Mouse (Mus musculus): Measurements from ENCODE around the gene Cstf1. TPM values are rescaled to one million over a fixed set of nuclear protein-coding genes. Genes with fewer than 3 reads are reported as not detected.

Cstf1 gene
- 56.0 and 57.2 TPM in 2 replicates for polyA plus RNA-seq (2016; fragmentation: Nextera tagmentation; extraction: Ambion mirVana)

DNA sequence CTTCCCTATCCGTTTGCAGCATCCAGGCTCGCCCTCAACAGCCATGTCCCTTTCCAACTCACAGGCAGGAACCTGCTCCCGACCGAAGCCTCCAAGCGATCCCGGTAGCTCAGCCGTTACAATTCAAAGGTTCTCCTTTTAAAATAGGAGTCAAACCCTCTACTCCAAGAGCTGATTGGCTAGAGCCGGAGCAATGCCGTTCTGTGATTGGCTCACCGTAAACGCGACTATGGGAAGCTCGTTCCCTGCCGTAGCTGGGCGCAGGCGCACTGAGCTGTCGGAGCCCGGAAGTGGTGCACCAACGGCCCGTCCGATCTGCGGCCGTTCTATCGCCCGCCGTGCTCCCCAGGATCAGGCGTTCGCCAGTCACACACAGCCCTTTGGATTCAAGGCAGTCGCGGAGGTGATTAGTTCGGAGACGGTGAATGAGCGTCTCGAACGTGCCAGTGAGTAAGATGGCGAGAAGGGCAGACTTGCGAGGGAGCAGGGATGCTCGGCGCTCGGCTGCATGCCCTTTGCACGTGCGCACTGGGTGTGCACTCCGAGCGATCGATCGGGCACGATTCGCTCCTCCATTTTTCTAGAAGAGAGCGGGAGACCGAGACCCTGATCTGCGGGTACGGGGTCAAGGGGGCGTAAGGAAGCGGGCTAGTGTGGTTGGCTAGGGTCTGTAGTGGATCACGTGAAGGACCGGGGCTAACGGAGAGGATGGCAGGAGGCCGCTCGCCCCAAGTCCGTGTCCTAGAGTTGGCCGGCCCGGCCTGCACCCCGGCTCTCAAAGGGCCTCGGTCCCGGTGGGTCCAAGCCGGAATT, at the start of gene Cstf1, which contains the start of gene Aurka:
Gene Cstf1 (plus strand): TSS at position 271 of the 813 bp plus-strand sequence.
Gene Aurka (minus strand): TSS at position 125 of the 813 bp plus-strand sequence.
- Histone ChIP-seq H3K36me3 (replicated peaks) (peaks cover 67% of the 10 kb centered on the region), H3K27ac (peak within 1 kb of the TSS; percentile 99), H3K4me3 (peak within 1 kb of the TSS; percentile 96), H3K4me1 (peaks cover 44% of the 10 kb centered on the region), H3K9me3 (no peaks in the 10 kb centered on the region), H3K27me3 (ENCODE audit: poor library complexity, severe bottlenecking) (no peaks in the 10 kb centered on the region)
- DNase-seq (ENCODE audit: extremely low spot score, low spot score), result peak; percentile 96
- under 1% methylated on average over 66 of the region's 66 CpGs for WGBS

DNA sequence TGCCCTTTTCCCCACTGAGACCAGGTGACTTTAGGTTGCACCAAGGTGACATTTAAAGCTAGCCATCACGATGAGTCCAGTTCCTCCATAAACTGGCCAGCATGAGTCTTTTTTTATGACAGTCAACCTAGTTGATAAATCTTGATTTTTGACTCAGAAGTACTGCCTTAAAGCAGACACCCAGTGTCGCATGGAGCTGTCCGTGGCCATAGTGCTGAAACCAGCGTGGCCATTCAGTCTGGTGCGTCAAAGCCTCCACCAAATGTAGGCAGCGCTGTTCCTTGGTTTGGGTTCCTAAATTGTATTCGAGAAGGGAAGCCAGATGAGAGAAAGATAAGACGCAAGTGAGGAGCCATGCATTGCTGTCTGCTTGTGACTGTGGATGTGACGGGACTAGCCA, 49.6 kb upstream of the Cstf1 start:
- Histone ChIP-seq H3K4me1 (no peaks in the 10 kb centered on the region), H3K27me3 (ENCODE audit: poor library complexity, severe bottlenecking) (no peaks in the 10 kb centered on the region), H3K36me3 (replicated peaks) (no peaks in the 10 kb centered on the region), H3K9me3 (no peaks in the 10 kb centered on the region), H3K4me3 (no peak overlapping the region), H3K27ac (no peak overlapping the region)
- peak; percentile 63 for DNase-seq (ENCODE audit: extremely low spot score, low spot score)
- WGBS, result 22% methylated on average over 9 of the region's 9 CpGs

DNA sequence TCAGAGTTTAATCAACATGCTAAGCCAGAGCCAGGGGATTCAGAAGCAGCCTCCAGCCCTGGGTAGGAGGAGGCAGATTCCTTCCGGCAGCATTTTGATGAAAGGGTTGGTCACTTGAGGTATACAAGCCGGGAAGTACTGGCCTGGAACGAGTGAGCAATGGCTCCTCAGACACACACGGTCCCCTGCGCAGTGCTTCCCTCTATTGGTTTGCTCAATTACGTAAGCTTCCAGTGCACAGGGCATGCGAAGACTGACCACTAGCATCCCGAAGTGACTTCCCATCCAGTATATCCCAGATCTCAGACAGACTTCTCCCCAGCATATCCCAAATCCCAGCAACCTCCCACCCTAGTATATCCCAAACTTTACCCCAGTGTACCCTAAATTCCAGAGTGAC, 42.2 kb upstream of the Cstf1 start:
- Histone ChIP-seq H3K27me3 (ENCODE audit: poor library complexity, severe bottlenecking) (peaks cover 31% of the 10 kb centered on the region), H3K9me3 (no peaks in the 10 kb centered on the region), H3K27ac (no peak overlapping the region), H3K4me1 (peaks cover 4% of the 10 kb centered on the region; the same call in 1 of the 2 replicates), H3K4me3 (no peak overlapping the region), H3K36me3 (replicated peaks) (no peaks in the 10 kb centered on the region)
- 52% methylated on average over 8 of the region's 8 CpGs for WGBS
- DNase-seq (ENCODE audit: extremely low spot score, low spot score), result no peak

DNA sequence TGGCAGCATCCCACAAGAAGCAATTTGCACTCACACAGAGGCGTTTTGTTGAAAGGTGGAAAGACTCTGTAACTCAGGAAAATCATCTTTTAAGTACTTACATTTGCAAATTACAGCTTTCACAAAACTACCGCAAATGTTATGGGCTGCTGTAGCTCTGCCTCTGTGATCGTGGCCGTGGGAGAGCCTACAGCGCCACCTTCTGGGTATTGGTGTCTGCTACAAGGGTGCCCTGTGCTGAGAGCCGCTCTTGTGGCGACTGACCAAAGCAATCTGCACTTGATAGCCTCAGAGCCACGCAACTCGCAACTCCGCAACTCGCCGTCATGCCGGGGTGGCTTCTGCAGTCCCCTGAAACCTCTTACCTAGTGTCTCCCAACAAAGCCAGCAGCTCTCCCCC, 41.3 kb upstream of the Cstf1 start:
- H3K27ac ChIP-seq, result no peak overlapping the region
- peaks cover 31% of the 10 kb centered on the region for H3K27me3 ChIP-seq (ENCODE audit: poor library complexity, severe bottlenecking)
- DNase-seq (ENCODE audit: extremely low spot score, low spot score), result peak; percentile 78
- peaks cover 8% of the 10 kb centered on the region for H3K4me1 ChIP-seq
- WGBS, result 7% methylated on average over 13 of the region's 13 CpGs
- H3K36me3 ChIP-seq (replicated peaks), result no peaks in the 10 kb centered on the region
- H3K4me3 ChIP-seq, result peak overlapping the region; percentile 26; the same call in 1 of the 2 replicates
- no peaks in the 10 kb centered on the region for H3K9me3 ChIP-seq

DNA sequence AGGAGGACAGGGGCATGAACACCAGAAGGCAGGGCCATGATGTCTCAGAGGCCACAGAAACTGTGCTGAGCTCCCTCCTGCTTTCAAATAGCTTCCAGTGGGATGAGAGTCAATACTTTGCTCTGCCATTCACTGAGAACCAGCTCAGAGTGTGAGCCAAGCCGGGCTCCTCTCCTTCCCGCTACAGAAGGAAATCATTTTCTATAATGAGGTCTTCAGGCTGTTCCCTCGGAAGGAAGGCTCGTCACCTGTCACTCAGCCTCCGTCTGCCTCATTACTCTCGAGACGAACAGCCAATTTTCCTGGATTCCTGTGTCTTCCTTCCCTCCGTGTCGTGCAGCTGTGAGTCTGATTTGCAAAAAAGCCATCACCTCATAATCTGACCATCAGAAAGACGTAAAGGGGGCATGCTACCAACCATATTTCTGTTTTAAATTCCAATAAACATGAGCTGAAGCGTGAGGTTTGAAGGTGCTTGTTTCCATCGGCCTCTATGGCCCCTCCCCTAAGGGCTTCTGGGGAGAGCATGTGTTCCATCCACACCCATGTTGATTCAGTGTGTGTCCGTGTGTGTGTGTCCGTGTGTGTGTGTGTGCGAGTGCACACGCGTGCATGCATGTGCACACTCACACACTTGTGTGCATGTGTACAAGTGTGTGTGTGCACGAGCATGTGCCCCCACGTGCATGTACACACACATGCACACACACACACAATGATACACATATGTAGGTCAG, 32.1 kb upstream of the Cstf1 start:
- DNase-seq (ENCODE audit: extremely low spot score, low spot score), result no peak
- Histone ChIP-seq H3K36me3 (replicated peaks) (no peaks in the 10 kb centered on the region), H3K4me3 (no peak overlapping the region), H3K27me3 (ENCODE audit: poor library complexity, severe bottlenecking) (no peaks in the 10 kb centered on the region), H3K27ac (no peak overlapping the region), H3K9me3 (0 out of 2 replicates have a peak, but pooled peaks cover 3% of the 10 kb centered on the region), H3K4me1 (peaks cover 31% of the 10 kb centered on the region)
- WGBS, result 83% methylated on average over 19 of the region's 19 CpGs

DNA sequence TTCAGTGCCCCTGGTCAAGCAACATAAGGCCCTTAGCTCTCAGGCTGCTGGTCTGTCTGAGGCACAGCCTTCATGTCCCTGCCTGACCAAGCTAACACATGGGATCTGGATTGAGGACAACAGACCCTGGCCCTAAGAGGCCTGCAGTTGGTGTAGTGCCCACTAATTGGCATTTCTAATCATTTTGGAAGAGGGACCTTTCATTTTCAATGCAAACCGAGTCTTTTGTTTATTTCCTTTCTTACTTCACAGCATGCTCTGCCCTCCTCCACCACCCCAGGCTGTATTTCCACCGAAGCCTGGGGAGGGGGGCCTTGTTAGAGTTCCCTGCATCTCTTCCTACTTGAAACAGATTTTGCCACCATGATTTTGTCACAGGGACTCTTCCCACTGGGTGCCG, 29.5 kb upstream of the Cstf1 start:
- H3K9me3 ChIP-seq, result 0 out of 2 replicates have a peak, but pooled peaks cover 3% of the 10 kb centered on the region
- H3K4me3 ChIP-seq, result no peak overlapping the region
- H3K27ac ChIP-seq, result peak overlapping the region; percentile 66; the same call in 1 of the 2 replicates
- H3K27me3 ChIP-seq (ENCODE audit: poor library complexity, severe bottlenecking), result no peaks in the 10 kb centered on the region
- H3K4me1 ChIP-seq, result peaks cover 44% of the 10 kb centered on the region
- no peaks in the 10 kb centered on the region for H3K36me3 ChIP-seq (replicated peaks)
- WGBS, result 33% methylated on average over 3 of the region's 3 CpGs
- no peak for DNase-seq (ENCODE audit: extremely low spot score, low spot score)

DNA sequence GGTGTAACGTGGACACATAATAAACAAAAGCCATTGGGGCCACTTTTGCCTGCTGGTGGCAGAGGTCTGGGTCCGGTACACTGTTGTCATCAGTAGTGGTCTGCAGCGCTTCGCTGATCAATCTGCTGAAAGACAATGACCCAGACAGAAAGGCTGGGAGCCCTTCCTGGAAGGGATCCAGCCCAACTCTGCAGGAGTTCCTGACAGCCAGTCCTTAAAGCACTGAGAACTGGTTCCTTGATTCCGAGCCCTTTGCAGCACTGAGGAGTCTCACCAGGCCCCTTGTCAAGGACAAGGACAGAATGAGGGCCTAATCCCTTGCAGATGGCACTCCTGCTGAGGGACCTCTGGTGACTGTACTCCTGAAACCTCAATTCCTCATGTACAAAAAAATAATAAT, 28.9 kb upstream of the Cstf1 start:
- WGBS, result 37% methylated on average over 5 of the region's 5 CpGs
- Histone ChIP-seq H3K36me3 (replicated peaks) (no peaks in the 10 kb centered on the region), H3K9me3 (0 out of 2 replicates have a peak, but pooled peaks cover 2% of the 10 kb centered on the region), H3K27ac (peak overlapping the region; percentile 66; the same call in 1 of the 2 replicates), H3K27me3 (ENCODE audit: poor library complexity, severe bottlenecking) (peaks cover 2% of the 10 kb centered on the region), H3K4me1 (peaks cover 49% of the 10 kb centered on the region), H3K4me3 (no peak overlapping the region)
- no peak for DNase-seq (ENCODE audit: extremely low spot score, low spot score)

DNA sequence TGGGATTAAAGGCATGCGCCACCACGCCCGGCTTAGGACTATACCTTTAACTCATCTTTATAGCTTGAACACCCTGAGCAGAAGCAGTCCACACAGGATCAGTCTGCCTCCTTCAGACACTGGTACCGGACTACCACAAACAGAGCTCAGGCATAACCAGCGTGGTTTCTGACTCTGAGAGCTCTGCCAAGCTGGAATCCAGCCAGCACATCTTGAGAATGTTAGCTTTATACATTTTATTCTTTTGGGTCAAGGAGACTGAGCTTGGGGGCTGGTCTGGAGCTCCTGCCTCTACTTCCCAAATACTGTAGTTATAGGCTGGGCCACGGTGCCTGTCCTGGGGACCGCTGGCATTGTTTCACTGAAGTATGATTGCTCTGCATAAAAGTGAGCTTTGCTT, 26.7 kb upstream of the Cstf1 start:
- WGBS, result 94% methylated on average over 7 of the region's 7 CpGs
- H3K36me3 ChIP-seq (replicated peaks), result no peaks in the 10 kb centered on the region
- no peak overlapping the region for H3K4me3 ChIP-seq
- H3K27ac ChIP-seq, result no peak overlapping the region
- H3K27me3 ChIP-seq (ENCODE audit: poor library complexity, severe bottlenecking), result peaks cover 12% of the 10 kb centered on the region
- no peak for DNase-seq (ENCODE audit: extremely low spot score, low spot score)
- peaks cover 50% of the 10 kb centered on the region for H3K4me1 ChIP-seq
- H3K9me3 ChIP-seq, result no peaks in the 10 kb centered on the region

DNA sequence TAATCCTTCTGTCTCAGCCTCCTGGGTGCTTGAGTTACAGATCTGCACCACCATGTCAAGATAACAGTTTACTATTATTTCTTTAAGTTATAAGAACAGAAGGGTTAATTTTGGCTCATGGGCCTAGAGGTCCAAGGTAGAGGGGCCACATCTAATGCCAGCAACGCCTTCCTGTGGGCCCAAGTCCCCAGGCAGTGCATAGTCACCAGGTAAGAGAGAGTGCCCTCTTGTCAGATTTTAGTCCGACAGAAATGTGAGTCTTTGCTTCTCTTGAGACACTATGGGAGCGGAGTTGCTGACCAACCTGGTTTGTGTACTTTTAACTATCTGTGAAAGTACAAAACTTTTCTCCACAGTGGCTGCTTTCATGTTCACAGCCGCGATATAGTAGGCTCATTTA, 25.8 kb upstream of the Cstf1 start:
- Histone ChIP-seq H3K27me3 (ENCODE audit: poor library complexity, severe bottlenecking) (peaks cover 12% of the 10 kb centered on the region), H3K4me3 (peak overlapping the region; percentile 82), H3K27ac (peak overlapping the region; percentile 86), H3K9me3 (no peaks in the 10 kb centered on the region), H3K36me3 (replicated peaks) (no peaks in the 10 kb centered on the region), H3K4me1 (peaks cover 54% of the 10 kb centered on the region)
- WGBS, result 39% methylated on average over 5 of the region's 5 CpGs
- no peak for DNase-seq (ENCODE audit: extremely low spot score, low spot score)

DNA sequence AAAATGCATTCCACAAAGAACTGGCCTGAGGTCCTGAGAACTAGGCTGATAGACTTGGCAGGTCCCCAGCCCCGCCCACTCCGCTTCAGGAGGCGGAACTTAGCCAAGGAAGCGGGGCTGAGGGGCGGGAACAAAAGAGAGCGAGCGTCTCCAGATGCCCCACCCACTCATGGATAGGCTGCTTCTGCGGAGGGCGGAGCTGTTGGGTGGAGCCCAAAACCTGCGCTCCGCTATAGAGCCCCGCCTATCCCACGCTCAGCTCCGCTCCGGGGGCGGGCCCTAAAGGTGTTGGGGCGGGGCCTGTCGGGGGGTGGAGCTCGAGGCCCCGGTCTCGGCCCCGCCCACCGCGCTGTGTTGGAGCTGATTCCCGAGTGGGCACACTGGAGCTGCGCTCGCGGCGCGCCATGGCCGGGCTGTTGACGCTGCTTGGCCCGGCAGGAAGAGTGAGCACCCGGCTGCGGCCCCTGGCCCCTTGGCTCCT, 25.2 kb upstream of the Cstf1 start, which contains the start of gene Fam210b:
Gene Fam210b (plus strand): TSS at position 308 of the 481 bp plus-strand sequence.
- peak within 1 kb of the TSS; percentile 82 for H3K4me3 ChIP-seq
- WGBS, result under 1% methylated on average over 35 of the region's 35 CpGs
- no peaks in the 10 kb centered on the region for H3K9me3 ChIP-seq
- no peaks in the 10 kb centered on the region for H3K36me3 ChIP-seq (replicated peaks)
- H3K4me1 ChIP-seq, result peaks cover 54% of the 10 kb centered on the region
- DNase-seq (ENCODE audit: extremely low spot score, low spot score), result peak; percentile 95
- peak within 1 kb of the TSS; percentile 86 for H3K27ac ChIP-seq
- H3K27me3 ChIP-seq (ENCODE audit: poor library complexity, severe bottlenecking), result peaks cover 12% of the 10 kb centered on the region

DNA sequence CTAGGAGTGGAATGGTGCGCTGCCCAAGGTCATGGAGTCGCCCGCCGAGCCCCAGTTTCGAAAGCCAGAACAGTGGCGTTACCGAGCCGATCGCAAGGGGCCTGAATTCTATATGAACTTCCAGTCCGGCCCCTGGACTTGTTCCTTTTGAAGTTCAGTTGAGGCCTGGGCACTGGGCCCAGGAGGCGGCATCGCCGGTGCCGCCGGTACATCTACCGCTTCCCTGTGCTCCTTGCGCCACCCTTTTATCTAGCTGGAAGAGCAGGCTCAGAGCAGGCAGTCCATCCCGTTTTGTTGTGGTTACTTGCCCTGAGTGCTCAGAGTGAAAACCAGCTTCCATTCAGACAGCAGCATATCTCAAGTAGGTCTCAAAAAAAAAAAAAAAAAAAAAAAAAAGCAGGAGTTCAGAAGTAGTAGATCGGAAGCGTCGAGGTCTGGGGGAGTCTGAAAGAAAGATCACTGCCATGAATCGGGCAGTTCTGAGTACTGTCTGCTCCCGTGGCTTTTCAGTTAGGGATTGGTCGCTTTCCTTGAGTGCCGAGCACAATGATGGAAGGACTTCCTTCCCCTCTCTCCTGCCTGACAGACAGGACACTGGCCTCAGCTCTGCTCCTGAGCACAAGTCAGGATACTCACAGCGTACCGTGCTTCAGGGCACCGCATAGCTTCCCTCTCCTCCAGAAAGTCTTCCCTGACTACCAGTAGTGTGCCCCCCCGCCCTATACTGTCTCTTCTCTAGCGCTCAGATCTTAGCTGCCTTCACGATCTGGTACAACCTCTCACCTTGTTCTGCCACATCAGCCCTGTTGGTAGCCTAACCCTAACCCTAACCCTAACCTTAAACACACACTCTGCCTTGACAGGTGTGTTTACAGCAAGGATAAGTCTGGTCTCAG, 24.2 kb upstream of the Cstf1 start:
- Histone ChIP-seq H3K36me3 (replicated peaks) (no peaks in the 10 kb centered on the region), H3K4me1 (peaks cover 52% of the 10 kb centered on the region), H3K27me3 (ENCODE audit: poor library complexity, severe bottlenecking) (peaks cover 12% of the 10 kb centered on the region), H3K9me3 (no peaks in the 10 kb centered on the region), H3K4me3 (peak overlapping the region; percentile 82), H3K27ac (peak overlapping the region; percentile 86)
- peak; percentile 53 for DNase-seq (ENCODE audit: extremely low spot score, low spot score)
- WGBS, result 12% methylated on average over 31 of the region's 31 CpGs
